Mouse (Mus musculus): ENCODE results near the gene Dars. TPM values are rescaled to one million over a fixed set of nuclear protein-coding genes. Genes with fewer than 3 reads are reported as not detected.

Dars gene
- polyA plus RNA-seq (2015; fragmentation: Nextera tagmentation; extraction: Ambion mirVana), result 152 and 157 TPM in 2 replicates

GRCm38 (mm10) chr1:128416584-128417532 lies at the start of gene Dars:
Gene Dars, minus strand, starts transcription at chr1:128417368.
- no peaks in the 10 kb centered on the region for H3K9me3 ChIP-seq
- peak within 1 kb of the TSS; percentile 85 for H3K4me3 ChIP-seq
- H3K27me3 ChIP-seq, result no peaks in the 10 kb centered on the region
- H3K9ac ChIP-seq, result peak within 1 kb of the TSS; percentile 94
- under 1% methylated on average over 66 of the region's 68 CpGs for WGBS
- peak within 1 kb of the TSS; percentile 90 for H3K27ac ChIP-seq
- peaks cover 16% of the 10 kb centered on the region for H3K36me3 ChIP-seq
- peak; percentile 86 for ATAC-seq (ENCODE audit: insufficient number of reproducible peaks, insufficient read depth, low FRiP score, low TSS enrichment, low read depth)
- H3K4me2 ChIP-seq, result peak within 1 kb of the TSS; percentile 71
- no peaks in the 10 kb centered on the region for H3K4me1 ChIP-seq

- 31% methylated on average over 1 of the region's 1 CpGs for WGBS
- Histone ChIP-seq H3K9ac (no peak overlapping the region), H3K36me3 (no peaks in the 10 kb centered on the region), H3K4me1 (peaks cover under 1% of the 10 kb centered on the region; the same call in 1 of the 2 replicates), H3K27me3 (no peaks in the 10 kb centered on the region; the same call in 1 of the 2 replicates), H3K27ac (no peak overlapping the region), H3K4me2 (no peak overlapping the region), H3K4me3 (no peak overlapping the region), H3K9me3 (no peaks in the 10 kb centered on the region)
- no peak for ATAC-seq (ENCODE audit: insufficient number of reproducible peaks, insufficient read depth, low FRiP score, low TSS enrichment, low read depth)
These were observed 49.7 kb upstream of the Dars start for GRCm38 (mm10) chr1:128466828-128467227.

- no peak for ATAC-seq (ENCODE audit: insufficient number of reproducible peaks, insufficient read depth, low FRiP score, low TSS enrichment, low read depth)
- 74% methylated on average over 5 of the region's 5 CpGs for WGBS
These were observed 46.3 kb upstream of the Dars start for GRCm38 (mm10) chr1:128463478-128463877.

GRCm38 (mm10) chr1:128462389-128462788 lies 45.2 kb upstream of the Dars start:
- ATAC-seq (ENCODE audit: insufficient number of reproducible peaks, insufficient read depth, low FRiP score, low TSS enrichment, low read depth), result no peak
- Histone ChIP-seq H3K36me3 (no peaks in the 10 kb centered on the region), H3K27ac (no peak overlapping the region), H3K4me3 (no peak overlapping the region), H3K9ac (no peak overlapping the region), H3K4me2 (no peak overlapping the region), H3K9me3 (no peaks in the 10 kb centered on the region), H3K4me1 (no peaks in the 10 kb centered on the region), H3K27me3 (no peaks in the 10 kb centered on the region)
- WGBS, result 50% methylated on average over 3 of the region's 3 CpGs

More at GRCm38 (mm10) chr1:128463478-128463877, 46.3 kb upstream of the Dars start:
- no peaks in the 10 kb centered on the region for H3K36me3 ChIP-seq
- H3K4me2 ChIP-seq, result no peak overlapping the region
- no peak overlapping the region for H3K27ac ChIP-seq
- H3K9ac ChIP-seq, result no peak overlapping the region
- no peaks in the 10 kb centered on the region for H3K9me3 ChIP-seq
- H3K4me1 ChIP-seq, result no peaks in the 10 kb centered on the region
- H3K27me3 ChIP-seq, result no peaks in the 10 kb centered on the region
- H3K4me3 ChIP-seq, result no peak overlapping the region

DNA sequence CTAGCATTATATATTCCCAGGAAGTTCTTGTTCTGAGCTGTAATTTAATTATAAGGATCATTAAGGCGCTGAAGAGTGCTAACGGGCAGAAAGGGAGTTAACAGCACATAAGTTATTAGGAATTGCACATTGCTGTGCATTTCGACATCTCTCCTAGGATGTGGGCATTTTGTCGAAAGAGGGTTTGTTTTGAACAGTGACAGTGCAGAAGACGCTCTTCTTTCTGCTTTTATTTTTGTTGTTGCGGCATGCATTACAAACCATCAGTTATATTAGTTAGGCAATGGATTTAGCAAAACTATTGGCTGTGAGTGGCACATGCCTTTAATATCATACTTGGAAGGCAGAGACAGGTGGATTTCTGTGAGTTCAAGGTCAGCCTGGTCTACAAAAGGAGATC lies 43.6 kb upstream of the Dars start:
- no peak overlapping the region for H3K4me3 ChIP-seq
- H3K9ac ChIP-seq, result no peak overlapping the region
- H3K27ac ChIP-seq, result no peak overlapping the region
- no peaks in the 10 kb centered on the region for H3K36me3 ChIP-seq
- H3K4me2 ChIP-seq, result no peak overlapping the region
- peaks cover 10% of the 10 kb centered on the region for H3K4me1 ChIP-seq
- WGBS, result 91% methylated on average over 6 of the region's 6 CpGs
- ATAC-seq (ENCODE audit: insufficient number of reproducible peaks, insufficient read depth, low FRiP score, low TSS enrichment, low read depth), result no peak
- H3K27me3 ChIP-seq, result no peaks in the 10 kb centered on the region
- H3K9me3 ChIP-seq, result no peaks in the 10 kb centered on the region

DNA sequence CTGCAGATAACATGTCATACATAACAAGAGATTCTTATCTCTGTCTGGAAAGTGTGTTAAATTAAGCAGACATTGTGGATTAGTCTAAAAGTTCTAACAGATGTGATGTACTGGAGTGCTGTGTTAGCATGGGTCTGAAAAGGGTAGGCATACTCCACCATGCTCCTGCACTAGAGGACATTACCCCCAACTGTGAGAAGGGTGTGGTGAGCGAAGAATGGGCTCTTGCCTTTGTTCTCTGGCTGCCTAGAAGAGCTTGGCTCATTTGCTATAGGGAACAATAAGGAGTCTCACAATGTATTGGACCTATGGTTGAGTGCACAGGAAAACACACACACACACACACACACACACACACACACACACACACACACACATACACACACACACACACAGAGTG lies 42.3 kb upstream of the Dars start:
- Histone ChIP-seq H3K27me3 (no peaks in the 10 kb centered on the region), H3K4me3 (no peak overlapping the region), H3K4me2 (no peak overlapping the region), H3K36me3 (no peaks in the 10 kb centered on the region), H3K9me3 (no peaks in the 10 kb centered on the region), H3K9ac (no peak overlapping the region), H3K4me1 (peaks cover 10% of the 10 kb centered on the region), H3K27ac (no peak overlapping the region)
- 68% methylated on average over 1 of the region's 1 CpGs for WGBS
- no peak for ATAC-seq (ENCODE audit: insufficient number of reproducible peaks, insufficient read depth, low FRiP score, low TSS enrichment, low read depth)

DNA sequence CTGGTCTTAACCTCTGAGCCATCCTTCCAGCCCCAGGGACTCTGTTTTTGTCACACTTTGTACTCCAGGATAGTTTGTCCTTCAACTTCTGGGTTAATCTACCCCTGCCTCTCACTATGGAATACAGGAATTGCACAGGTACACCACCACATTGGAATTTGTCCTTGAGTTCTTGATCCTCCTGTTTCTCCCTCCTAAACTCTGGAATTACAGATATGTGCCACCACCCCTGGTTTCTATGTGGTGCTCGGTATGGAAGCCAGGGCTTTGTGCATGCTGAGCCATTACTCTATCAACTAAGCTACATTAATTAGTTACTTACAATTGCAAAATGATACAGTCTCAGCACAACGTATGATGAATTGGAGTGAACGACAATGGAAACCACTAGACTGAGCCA lies 41.8 kb upstream of the Dars start:
- Histone ChIP-seq H3K9ac (no peak overlapping the region), H3K4me3 (no peak overlapping the region), H3K4me2 (no peak overlapping the region), H3K9me3 (no peaks in the 10 kb centered on the region), H3K27me3 (no peaks in the 10 kb centered on the region), H3K4me1 (peaks cover 10% of the 10 kb centered on the region), H3K36me3 (no peaks in the 10 kb centered on the region), H3K27ac (no peak overlapping the region)
- 60% methylated on average over 3 of the region's 3 CpGs for WGBS
- ATAC-seq (ENCODE audit: insufficient number of reproducible peaks, insufficient read depth, low FRiP score, low TSS enrichment, low read depth), result no peak

GRCm38 (mm10) chr1:128456844-128457445 lies 39.8 kb upstream of the Dars start:
- Histone ChIP-seq H3K4me2 (peak overlapping the region; percentile 47), H3K9ac (no peak overlapping the region), H3K4me1 (peaks cover 10% of the 10 kb centered on the region), H3K27me3 (no peaks in the 10 kb centered on the region), H3K9me3 (no peaks in the 10 kb centered on the region), H3K4me3 (peak overlapping the region; percentile 12; the same call in 1 of the 2 replicates), H3K27ac (no peak overlapping the region), H3K36me3 (no peaks in the 10 kb centered on the region)
- ATAC-seq (ENCODE audit: insufficient number of reproducible peaks, insufficient read depth, low FRiP score, low TSS enrichment, low read depth), result no peak
- WGBS, result 29% methylated on average over 18 of the region's 18 CpGs

DNA sequence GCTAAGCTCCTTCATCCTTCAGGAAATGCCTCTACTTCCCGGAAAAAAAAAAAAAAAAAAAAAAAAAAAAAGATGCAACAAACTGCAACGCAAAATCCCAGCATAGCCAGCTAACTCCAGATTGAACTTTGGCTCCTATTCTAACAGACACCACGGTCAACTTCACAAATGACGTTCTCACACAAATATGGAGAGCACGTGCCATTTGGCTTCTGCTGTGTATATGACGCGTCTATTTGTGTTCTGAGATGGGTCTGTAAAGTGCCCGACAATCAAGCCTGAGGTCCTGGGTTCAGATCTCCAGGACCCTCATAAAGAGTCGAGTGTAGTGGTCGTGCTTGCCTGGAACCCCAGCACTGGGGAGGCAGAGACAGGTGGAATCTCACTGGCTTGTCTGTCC lies 39.1 kb upstream of the Dars start:
- H3K9ac ChIP-seq, result no peak overlapping the region
- no peak overlapping the region for H3K4me3 ChIP-seq
- no peaks in the 10 kb centered on the region for H3K36me3 ChIP-seq
- H3K9me3 ChIP-seq, result no peaks in the 10 kb centered on the region
- no peak for ATAC-seq (ENCODE audit: insufficient number of reproducible peaks, insufficient read depth, low FRiP score, low TSS enrichment, low read depth)
- H3K27me3 ChIP-seq, result no peaks in the 10 kb centered on the region
- 89% methylated on average over 10 of the region's 10 CpGs for WGBS
- peaks cover 10% of the 10 kb centered on the region for H3K4me1 ChIP-seq
- H3K27ac ChIP-seq, result no peak overlapping the region
- H3K4me2 ChIP-seq, result no peak overlapping the region

- Histone ChIP-seq H3K9me3 (no peaks in the 10 kb centered on the region), H3K27me3 (no peaks in the 10 kb centered on the region), H3K36me3 (no peaks in the 10 kb centered on the region), H3K9ac (no peak overlapping the region), H3K4me3 (no peak overlapping the region), H3K4me1 (peaks cover 8% of the 10 kb centered on the region), H3K4me2 (no peak overlapping the region), H3K27ac (no peak overlapping the region)
- 79% methylated on average over 3 of the region's 3 CpGs for WGBS
- ATAC-seq (ENCODE audit: insufficient number of reproducible peaks, insufficient read depth, low FRiP score, low TSS enrichment, low read depth), result no peak
These were observed 35.0 kb upstream of the Dars start for GRCm38 (mm10) chr1:128452210-128452609.

- H3K27ac ChIP-seq, result no peak overlapping the region
- no peaks in the 10 kb centered on the region for H3K9me3 ChIP-seq
- H3K4me2 ChIP-seq, result no peak overlapping the region
- no peak overlapping the region for H3K9ac ChIP-seq
- H3K27me3 ChIP-seq, result no peaks in the 10 kb centered on the region
- H3K4me1 ChIP-seq, result no peaks in the 10 kb centered on the region
- no peaks in the 10 kb centered on the region for H3K36me3 ChIP-seq
- WGBS, result 66% methylated on average over 4 of the region's 4 CpGs
- ATAC-seq (ENCODE audit: insufficient number of reproducible peaks, insufficient read depth, low FRiP score, low TSS enrichment, low read depth), result no peak
- H3K4me3 ChIP-seq, result no peak overlapping the region
These were observed 34.0 kb upstream of the Dars start for GRCm38 (mm10) chr1:128451183-128451582.

Data from embryonic facial prominence, embryonic 13.5 days (tissue).